In genomic region chr2:73281048-73281661, GRCm38 (mm10) we compare ENCODE assay signal across 8 mouse cellular contexts. TPM values are rescaled to one million over a fixed set of nuclear protein-coding genes. Genes with fewer than 3 reads are reported as not detected.
DNase-seq lines count a peak whose midpoint lies in the region; ATAC-seq and TF ChIP-seq lines count a peak whose summit lies in the region.

No protein-coding gene starts in this region.

- no peak overlapping the region for H3K9ac ChIP-seq in lung, embryonic 14.5 days
- no peak overlapping the region for H3K9ac ChIP-seq in intestine, embryonic 16.5 days (ENCODE audit: low read depth, low read length)

- H3K27me3 ChIP-seq in lung, embryonic 14.5 days (ENCODE audit: insufficient read depth, low read length), result peaks cover 59% of the 10 kb centered on the region
- H3K27me3 ChIP-seq in intestine, embryonic 16.5 days (replicated peaks; ENCODE audit: control insufficient read depth, insufficient read depth, low read length), result peaks cover 44% of the 10 kb centered on the region

- DNase-seq in lung, embryonic 14.5 days, result peak; percentile 13
- no peak for DNase-seq in lung, adult 18-20 months
- peak; percentile 51 for DNase-seq in embryo, embryonic 9.5 days (ENCODE audit: extremely low spot score)
- peak; percentile 50 for DNase-seq in neural tube, embryonic 10.5 days (ENCODE audit: extremely low spot score, low spot score)
- DNase-seq in urinary bladder, postnatal 25 days (ENCODE audit: low spot score), result no peak
- DNase-seq in ovary, adult 18-20 months (ENCODE audit: low spot score), result no peak
- no peak for DNase-seq in urinary bladder, adult 18-20 months (ENCODE audit: low spot score in 2 of 2)

- no peak for ATAC-seq in lung, embryonic 14.5 days (ENCODE audit: insufficient read depth)
- no peak for ATAC-seq in intestine, embryonic 16.5 days

- no peaks in the 10 kb centered on the region for H3K4me1 ChIP-seq in lung, embryonic 14.5 days (ENCODE audit: insufficient read depth)
- H3K4me1 ChIP-seq in intestine, embryonic 16.5 days (ENCODE audit: control insufficient read depth, insufficient read depth, low read length), result peaks cover 21% of the 10 kb centered on the region

- peak overlapping the region; percentile 9; the same call in 1 of the 2 replicates for H3K4me3 ChIP-seq in lung, embryonic 14.5 days (ENCODE audit: low read depth, low read length)
- H3K4me3 ChIP-seq in intestine, embryonic 16.5 days (ENCODE audit: low read length), result no peak overlapping the region

- H3K27ac ChIP-seq in lung, embryonic 14.5 days (ENCODE audit: low read depth), result no peak overlapping the region
- no peak overlapping the region for H3K27ac ChIP-seq in intestine, embryonic 16.5 days (ENCODE audit: low read length)

- peaks cover 4% of the 10 kb centered on the region; the same call in 1 of the 2 replicates for H3K36me3 ChIP-seq in lung, embryonic 14.5 days (ENCODE audit: insufficient read depth)
- H3K36me3 ChIP-seq in intestine, embryonic 16.5 days (ENCODE audit: control insufficient read depth, insufficient read depth, low read length), result no peaks in the 10 kb centered on the region

- WGBS in lung, embryonic 14.5 days, result 14% methylated on average over 22 of the region's 22 CpGs
- 24% methylated on average over 22 of the region's 22 CpGs for WGBS in intestine, embryonic 16.5 days

- TF ChIP-seq CTCF in lung, embryonic 14.5 days (IDR thresholded peaks at IDR 0.05; ENCODE audit: low read depth), result no peak

- peak overlapping the region; percentile 3; the same call in 1 of the 2 replicates for H3K4me2 ChIP-seq in lung, embryonic 14.5 days
- H3K4me2 ChIP-seq in intestine, embryonic 16.5 days (ENCODE audit: low read depth, low read length), result peak overlapping the region; percentile 19

- no peaks in the 10 kb centered on the region for H3K9me3 ChIP-seq in lung, embryonic 14.5 days (ENCODE audit: low read depth, low read length)
- H3K9me3 ChIP-seq in intestine, embryonic 16.5 days (ENCODE audit: control insufficient read depth, low read length), result no peaks in the 10 kb centered on the region

RNA-seq across cellular contexts. Expression of gene Sp9, which starts 9.4 kb away (rescaled TPM):
- polyA plus RNA-seq in lung, embryonic 14.5 days (2014; fragmentation: Nextera tagmentation; extraction: Ambion mirVana), result not detected in 2 replicates
- polyA plus RNA-seq in intestine, embryonic 16.5 days (2015; fragmentation: Nextera tagmentation; extraction: Ambion mirVana), result not detected in 2 replicates

RNA-seq across cellular contexts. Expression of gene Scrn3, which starts 31.2 kb away (rescaled TPM):
- 15.0 and 15.9 TPM in 2 replicates for polyA plus RNA-seq in lung, embryonic 14.5 days (2014; fragmentation: Nextera tagmentation; extraction: Ambion mirVana)
- 16.6 and 16.9 TPM in 2 replicates for polyA plus RNA-seq in intestine, embryonic 16.5 days (2015; fragmentation: Nextera tagmentation; extraction: Ambion mirVana)

RNA-seq across cellular contexts. Expression of gene Cir1, which starts 31.3 kb away (rescaled TPM):
- polyA plus RNA-seq in lung, embryonic 14.5 days (2014; fragmentation: Nextera tagmentation; extraction: Ambion mirVana), result 20.9 and 23.8 TPM in 2 replicates
- 14.7 and 14.9 TPM in 2 replicates for polyA plus RNA-seq in intestine, embryonic 16.5 days (2015; fragmentation: Nextera tagmentation; extraction: Ambion mirVana)

Comparison
In these comparisons a context has a peak if more than half of its experiments do, and no peak if none do; other contexts are left out.
1. DNase-seq: peak in lung, embryonic 14.5 days (single experiment), embryo, embryonic 9.5 days (single experiment) and neural tube, embryonic 10.5 days (single experiment); none in lung, adult 18-20 months (0 of 2), urinary bladder, postnatal 25 days (single experiment), ovary, adult 18-20 months (single experiment) and urinary bladder, adult 18-20 months (0 of 2).